Mouse (Mus musculus): ENCODE measurements at regions not wholly inside any gene's neighbourhood (a gene's known extent, or its start where the extent isn't known, plus 50 kb on each side); places are given as distances from the start of the nearest gene placed in this dataset.
"Not testable (repeated sequence)": the region's sequence is repeated elsewhere in the genome, so short reads cannot be mapped to it uniquely, and the experiment has no call there.

- not testable (repeated sequence) for DNase-seq (ENCODE audit: low read depth, low spot score); H3K36me3 ChIP-seq (ENCODE audit: control insufficient read depth in 1 of 2, insufficient read depth in 2 of 2, low read length in 2 of 2); H3K4me1 ChIP-seq (ENCODE audit: control insufficient read depth in 1 of 2, insufficient read depth in 2 of 2, low read length in 2 of 2); H3K9me3 ChIP-seq (replicated peaks; ENCODE audit: insufficient read depth, low read length); H3K9ac ChIP-seq (ENCODE audit: control insufficient read depth, low read depth, low read length, poor library complexity, severe bottlenecking); H3K4me3 ChIP-seq (ENCODE audit: control insufficient read depth in 1 of 2, insufficient read depth in 1 of 2, low read depth in 2 of 2, low read length in 2 of 2); H3K27ac ChIP-seq (ENCODE audit: control insufficient read depth, low read depth, low read length); H3K79me2 ChIP-seq (ENCODE audit: control insufficient read depth, insufficient read depth, low read length, poor library complexity); H3K27me3 ChIP-seq (ENCODE audit: control insufficient read depth in 1 of 2, insufficient read depth in 2 of 2, low read length in 2 of 2)
Observed at GRCm38 (mm10) chr13:11030874-11031273, 670.2 kb upstream of the Chrm3 start.

- TF ChIP-seq KAT2A (conservative IDR thresholded peaks at IDR 0.05; ENCODE audit: low read depth, low read length) (no peak), ZNF384 (IDR thresholded peaks at IDR 0.05; ENCODE audit: low read depth, low read length) (no peak)
- no peak overlapping the region for H3K4me3 ChIP-seq (ENCODE audit: control insufficient read depth in 1 of 2, insufficient read depth in 1 of 2, low read depth in 2 of 2, low read length in 2 of 2)
- H3K9ac ChIP-seq (ENCODE audit: control insufficient read depth, low read depth, low read length, poor library complexity, severe bottlenecking), result no peak overlapping the region
- no peaks in the 10 kb centered on the region for H3K27me3 ChIP-seq (ENCODE audit: control insufficient read depth in 1 of 2, insufficient read depth in 2 of 2, low read length in 2 of 2)
- no peaks in the 10 kb centered on the region for H3K4me1 ChIP-seq (ENCODE audit: control insufficient read depth in 1 of 2, insufficient read depth in 2 of 2, low read length in 2 of 2)
- H3K36me3 ChIP-seq (ENCODE audit: control insufficient read depth in 1 of 2, insufficient read depth in 2 of 2, low read length in 2 of 2), result no peaks in the 10 kb centered on the region
- H3K27ac ChIP-seq (ENCODE audit: control insufficient read depth, low read depth, low read length), result no peak overlapping the region
- DNase-seq (ENCODE audit: low read depth, low spot score), result no peak
- no peaks in the 10 kb centered on the region for H3K9me3 ChIP-seq (replicated peaks; ENCODE audit: insufficient read depth, low read length)
- H3K79me2 ChIP-seq (ENCODE audit: control insufficient read depth, insufficient read depth, low read length, poor library complexity), result no peaks in the 10 kb centered on the region
Observed at GRCm38 (mm10) chr13:11030381-11030780, 669.7 kb upstream of the Chrm3 start.

- Histone ChIP-seq H3K27me3 (ENCODE audit: control insufficient read depth in 1 of 2, insufficient read depth in 2 of 2, low read length in 2 of 2) (no peaks in the 10 kb centered on the region), H3K9ac (ENCODE audit: control insufficient read depth, low read depth, low read length, poor library complexity, severe bottlenecking) (no peak overlapping the region), H3K27ac (ENCODE audit: control insufficient read depth, low read depth, low read length) (no peak overlapping the region), H3K4me1 (ENCODE audit: control insufficient read depth in 1 of 2, insufficient read depth in 2 of 2, low read length in 2 of 2) (no peaks in the 10 kb centered on the region), H3K36me3 (ENCODE audit: control insufficient read depth in 1 of 2, insufficient read depth in 2 of 2, low read length in 2 of 2) (no peaks in the 10 kb centered on the region), H3K79me2 (ENCODE audit: control insufficient read depth, insufficient read depth, low read length, poor library complexity) (no peaks in the 10 kb centered on the region), H3K4me3 (ENCODE audit: control insufficient read depth in 1 of 2, insufficient read depth in 1 of 2, low read depth in 2 of 2, low read length in 2 of 2) (no peak overlapping the region), H3K9me3 (replicated peaks; ENCODE audit: insufficient read depth, low read length) (no peaks in the 10 kb centered on the region)
- no peak for DNase-seq (ENCODE audit: low read depth, low spot score)
- TF ChIP-seq POLR2A (IDR thresholded peaks at IDR 0.05; ENCODE audit: control insufficient read depth in 1 of 2, insufficient read depth in 1 of 2, low read depth in 1 of 2, low read length in 2 of 2, poor library complexity in 1 of 2) (no peak), GABPA (IDR thresholded peaks at IDR 0.05; ENCODE audit: low read depth, low read length) (no peak), MYB (IDR thresholded peaks at IDR 0.05; ENCODE audit: low read depth, low read length) (no peak), E2F4 (IDR thresholded peaks at IDR 0.05; ENCODE audit: borderline replicate concordance, low read depth, low read length) (no peak), USF2 (IDR thresholded peaks at IDR 0.05; ENCODE audit: borderline replicate concordance in 1 of 2, insufficient read depth in 1 of 2, low read depth in 1 of 2, low read length in 2 of 2) (no peak), EP300 (IDR thresholded peaks at IDR 0.05; ENCODE audit: low read depth in 1 of 2, low read length in 2 of 2) (no peak)
Observed at GRCm38 (mm10) chr13:11025918-11026317, 665.3 kb upstream of the Chrm3 start.

GRCm38 (mm10) chr13:11024441-11024840 is 663.8 kb upstream of the Chrm3 start:
- no peak overlapping the region for H3K4me3 ChIP-seq (ENCODE audit: control insufficient read depth in 1 of 2, insufficient read depth in 1 of 2, low read depth in 2 of 2, low read length in 2 of 2)
- no peak for DNase-seq (ENCODE audit: low read depth, low spot score)
- H3K9ac ChIP-seq (ENCODE audit: control insufficient read depth, low read depth, low read length, poor library complexity, severe bottlenecking), result no peak overlapping the region
- no peaks in the 10 kb centered on the region for H3K27me3 ChIP-seq (ENCODE audit: control insufficient read depth in 1 of 2, insufficient read depth in 2 of 2, low read length in 2 of 2)
- TF ChIP-seq RCOR1 (IDR thresholded peaks at IDR 0.05; ENCODE audit: low read depth, low read length) (no peak), ZMIZ1 (IDR thresholded peaks at IDR 0.05; ENCODE audit: low read depth, low read length) (no peak), SMC3 (IDR thresholded peaks at IDR 0.05; ENCODE audit: low read depth, low read length) (no peak), CHD2 (IDR thresholded peaks at IDR 0.05; ENCODE audit: low read length) (no peak), MAX (IDR thresholded peaks at IDR 0.05; ENCODE audit: low read length) (no peak), MYC (IDR thresholded peaks at IDR 0.05; ENCODE audit: low read depth, low read length) (no peak), ZKSCAN1 (IDR thresholded peaks at IDR 0.05; ENCODE audit: low read depth, low read length) (no peak), MAFK (IDR thresholded peaks at IDR 0.05; ENCODE audit: borderline replicate concordance, low read depth, low read length) (no peak), TAL1 (IDR thresholded peaks at IDR 0.05; ENCODE audit: low read length) (no peak), MEF2A (IDR thresholded peaks at IDR 0.05; ENCODE audit: extremely low read depth, insufficient replicate concordance, low read depth, low read length, poor library complexity, severe bottlenecking) (no peak), TBP (IDR thresholded peaks at IDR 0.05; ENCODE audit: low read depth, low read length) (no peak)
- no peaks in the 10 kb centered on the region for H3K79me2 ChIP-seq (ENCODE audit: control insufficient read depth, insufficient read depth, low read length, poor library complexity)
- H3K36me3 ChIP-seq (ENCODE audit: control insufficient read depth in 1 of 2, insufficient read depth in 2 of 2, low read length in 2 of 2), result no peaks in the 10 kb centered on the region
- no peak overlapping the region for H3K27ac ChIP-seq (ENCODE audit: control insufficient read depth, low read depth, low read length)
- no peaks in the 10 kb centered on the region for H3K4me1 ChIP-seq (ENCODE audit: control insufficient read depth in 1 of 2, insufficient read depth in 2 of 2, low read length in 2 of 2)
- H3K9me3 ChIP-seq (replicated peaks; ENCODE audit: insufficient read depth, low read length), result no peaks in the 10 kb centered on the region

All from MEL (cell line).